Mouse (Mus musculus): Measurements from ENCODE around the gene Mtrf1l. TPM values are rescaled to one million over a fixed set of nuclear protein-coding genes. Genes with fewer than 3 reads are reported as not detected.
A peak's percentile ranks its signal among the peaks of the same experiment; 100 is the strongest.

The Mtrf1l gene
- polyA plus RNA-seq (2015; fragmentation: Nextera tagmentation; extraction: Ambion mirVana) = 8.4 and 10.0 TPM in 2 replicates

- Histone ChIP-seq H3K27ac (replicated peaks) (peak within 1 kb of the TSS; percentile 95), H3K9me3 (ENCODE audit: control insufficient read depth, low read length) (no peaks in the 10 kb centered on the region), H3K9ac (ENCODE audit: low read length) (peak within 1 kb of the TSS; percentile 95), H3K27me3 (ENCODE audit: control insufficient read depth, insufficient read depth, low read length) (no peaks in the 10 kb centered on the region), H3K36me3 (ENCODE audit: control insufficient read depth, insufficient read depth, low read length) (no peaks in the 10 kb centered on the region), H3K4me2 (replicated peaks; ENCODE audit: low read depth) (peak within 1 kb of the TSS; percentile 77), H3K4me3 (ENCODE audit: low read depth, low read length) (peak within 1 kb of the TSS; percentile 84), H3K4me1 (replicated peaks; ENCODE audit: control insufficient read depth, insufficient read depth) (peaks cover 6% of the 10 kb centered on the region; the same call in 1 of the 2 replicates)
- ATAC-seq (ENCODE audit: low FRiP score, low TSS enrichment) = peak; percentile 98
- WGBS = under 1% methylated on average over 47 of the region's 47 CpGs
- peak; percentile 99 for DNase-seq (ENCODE audit: low spot score)
- TF ChIP-seq EP300 (optimal IDR thresholded peaks at IDR 0.05) (no peak), CTCF (IDR thresholded peaks at IDR 0.05; ENCODE audit: low read depth) (peak; percentile 52)
These were observed at the start of gene Mtrf1l for GRCm38 (mm10) chr10:5823740-5824491. Mtrf1l (minus strand) TSS chr10:5823910.

GRCm38 (mm10) chr10:5871081-5871480, 47.4 kb upstream of the Mtrf1l start:
- no peak for TF ChIP-seq EP300 (optimal IDR thresholded peaks at IDR 0.05)
- no peak for TF ChIP-seq CTCF (IDR thresholded peaks at IDR 0.05; ENCODE audit: low read depth)
- ATAC-seq (ENCODE audit: low FRiP score, low TSS enrichment) (no peak), DNase-seq (ENCODE audit: low spot score) (no peak)
- Histone ChIP-seq H3K4me3 (ENCODE audit: low read depth, low read length) (no peak overlapping the region), H3K9ac (ENCODE audit: low read length) (no peak overlapping the region), H3K36me3 (ENCODE audit: control insufficient read depth, insufficient read depth, low read length) (no peaks in the 10 kb centered on the region), H3K4me1 (replicated peaks; ENCODE audit: control insufficient read depth, insufficient read depth) (no peaks in the 10 kb centered on the region), H3K9me3 (ENCODE audit: control insufficient read depth, low read length) (no peaks in the 10 kb centered on the region), H3K27ac (replicated peaks) (no peak overlapping the region), H3K27me3 (ENCODE audit: control insufficient read depth, insufficient read depth, low read length) (no peaks in the 10 kb centered on the region), H3K4me2 (replicated peaks; ENCODE audit: low read depth) (no peak overlapping the region)
- 29% methylated on average over 4 of the region's 4 CpGs for WGBS

- H3K9ac ChIP-seq (ENCODE audit: low read length) = no peak overlapping the region
- H3K36me3 ChIP-seq (ENCODE audit: control insufficient read depth, insufficient read depth, low read length) = no peaks in the 10 kb centered on the region
- no peak overlapping the region for H3K27ac ChIP-seq (replicated peaks)
- H3K4me1 ChIP-seq (replicated peaks; ENCODE audit: control insufficient read depth, insufficient read depth) = no peaks in the 10 kb centered on the region
- no peak for TF ChIP-seq CTCF (IDR thresholded peaks at IDR 0.05; ENCODE audit: low read depth)
- TF ChIP-seq EP300 (optimal IDR thresholded peaks at IDR 0.05) = no peak
- DNase-seq (ENCODE audit: low spot score) = no peak
- 54% methylated on average over 11 of the region's 11 CpGs for WGBS
- ATAC-seq (ENCODE audit: low FRiP score, low TSS enrichment) = no peak
- H3K4me2 ChIP-seq (replicated peaks; ENCODE audit: low read depth) = no peak overlapping the region
- H3K4me3 ChIP-seq (ENCODE audit: low read depth, low read length) = no peak overlapping the region
- no peaks in the 10 kb centered on the region for H3K9me3 ChIP-seq (ENCODE audit: control insufficient read depth, low read length)
- H3K27me3 ChIP-seq (ENCODE audit: control insufficient read depth, insufficient read depth, low read length) = no peaks in the 10 kb centered on the region
These were observed 44.4 kb upstream of the Mtrf1l start for GRCm38 (mm10) chr10:5867981-5868552.

GRCm38 (mm10) chr10:5865996-5866395, 42.3 kb upstream of the Mtrf1l start:
- H3K9ac ChIP-seq (ENCODE audit: low read length) = no peak overlapping the region
- H3K27me3 ChIP-seq (ENCODE audit: control insufficient read depth, insufficient read depth, low read length) = no peaks in the 10 kb centered on the region
- 54% methylated on average over 2 of the region's 2 CpGs for WGBS
- ATAC-seq (ENCODE audit: low FRiP score, low TSS enrichment) (no peak), DNase-seq (ENCODE audit: low spot score) (no peak)
- no peaks in the 10 kb centered on the region for H3K9me3 ChIP-seq (ENCODE audit: control insufficient read depth, low read length)
- no peak overlapping the region for H3K27ac ChIP-seq (replicated peaks)
- no peak overlapping the region for H3K4me2 ChIP-seq (replicated peaks; ENCODE audit: low read depth)
- no peaks in the 10 kb centered on the region for H3K36me3 ChIP-seq (ENCODE audit: control insufficient read depth, insufficient read depth, low read length)
- peak; percentile 37 for TF ChIP-seq CTCF (IDR thresholded peaks at IDR 0.05; ENCODE audit: low read depth)
- no peak for TF ChIP-seq EP300 (optimal IDR thresholded peaks at IDR 0.05)
- H3K4me1 ChIP-seq (replicated peaks; ENCODE audit: control insufficient read depth, insufficient read depth) = no peaks in the 10 kb centered on the region
- H3K4me3 ChIP-seq (ENCODE audit: low read depth, low read length) = no peak overlapping the region

GRCm38 (mm10) chr10:5862669-5863068, 39.0 kb upstream of the Mtrf1l start:
- Histone ChIP-seq H3K27ac (replicated peaks) (no peak overlapping the region), H3K36me3 (ENCODE audit: control insufficient read depth, insufficient read depth, low read length) (no peaks in the 10 kb centered on the region), H3K4me2 (replicated peaks; ENCODE audit: low read depth) (no peak overlapping the region), H3K9me3 (ENCODE audit: control insufficient read depth, low read length) (no peaks in the 10 kb centered on the region), H3K4me3 (ENCODE audit: low read depth, low read length) (no peak overlapping the region), H3K4me1 (replicated peaks; ENCODE audit: control insufficient read depth, insufficient read depth) (no peaks in the 10 kb centered on the region), H3K9ac (ENCODE audit: low read length) (no peak overlapping the region), H3K27me3 (ENCODE audit: control insufficient read depth, insufficient read depth, low read length) (no peaks in the 10 kb centered on the region)
- 93% methylated on average over 3 of the region's 3 CpGs for whole genome bisulfite sequencing
- DNase-seq (ENCODE audit: low spot score) (no peak), ATAC-seq (ENCODE audit: low FRiP score, low TSS enrichment) (no peak)
- no peak for TF ChIP-seq EP300 (optimal IDR thresholded peaks at IDR 0.05)
- no peak for TF ChIP-seq CTCF (IDR thresholded peaks at IDR 0.05; ENCODE audit: low read depth)

GRCm38 (mm10) chr10:5860849-5861248, 37.1 kb upstream of the Mtrf1l start:
- H3K4me3 ChIP-seq (ENCODE audit: low read depth, low read length) = no peak overlapping the region
- no peaks in the 10 kb centered on the region for H3K4me1 ChIP-seq (replicated peaks; ENCODE audit: control insufficient read depth, insufficient read depth)
- H3K9ac ChIP-seq (ENCODE audit: low read length) = no peak overlapping the region
- no peak overlapping the region for H3K27ac ChIP-seq (replicated peaks)
- H3K36me3 ChIP-seq (ENCODE audit: control insufficient read depth, insufficient read depth, low read length) = no peaks in the 10 kb centered on the region
- WGBS = 95% methylated on average over 3 of the region's 3 CpGs
- TF ChIP-seq CTCF (IDR thresholded peaks at IDR 0.05; ENCODE audit: low read depth) (no peak), EP300 (optimal IDR thresholded peaks at IDR 0.05) (no peak)
- DNase-seq (ENCODE audit: low spot score) = no peak
- no peak overlapping the region for H3K4me2 ChIP-seq (replicated peaks; ENCODE audit: low read depth)
- H3K27me3 ChIP-seq (ENCODE audit: control insufficient read depth, insufficient read depth, low read length) = no peaks in the 10 kb centered on the region
- no peak for ATAC-seq (ENCODE audit: low FRiP score, low TSS enrichment)
- no peaks in the 10 kb centered on the region for H3K9me3 ChIP-seq (ENCODE audit: control insufficient read depth, low read length)

All from stomach, postnatal 0 days (tissue).